Mouse (Mus musculus): ENCODE measurements around the gene Tbp.

DNA sequence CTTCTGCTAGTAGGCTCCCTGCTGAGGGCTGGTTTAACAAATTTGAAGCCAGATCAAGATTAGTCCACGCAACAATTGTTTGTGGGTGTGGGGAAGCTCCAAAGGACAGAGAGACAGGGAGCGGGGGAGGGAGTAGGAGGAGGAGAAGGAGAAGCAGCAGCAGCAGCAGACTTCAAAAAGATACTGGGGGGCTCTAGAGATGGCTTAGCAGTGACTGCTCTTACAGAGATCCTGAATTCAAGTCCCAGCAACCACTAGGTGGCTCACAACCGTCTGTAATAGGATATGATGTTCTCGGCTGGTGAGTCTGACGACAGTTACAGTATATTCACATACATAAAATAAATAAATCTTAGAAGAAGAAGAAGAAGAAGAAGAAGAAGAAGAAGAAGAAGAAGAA is 30.5 kb downstream of the Tbp start:
- no peak for TF ChIP-seq GATA1 (IDR thresholded peaks at IDR 0.05; ENCODE audit: low read length)
- no peak for TF ChIP-seq TAL1 (IDR thresholded peaks at IDR 0.05; ENCODE audit: low read length)
